Mouse (Mus musculus) spleen, adult 2 months (tissue): ENCODE measurements around the gene Spata5.

Source experiments
- CTCF ChIP-seq: fragments of 200-500 bp; IDR thresholded peaks from 2 replicates; pipeline ENCODE4 v1.5.1; 2011; ENCODE audit warnings: mild to moderate bottlenecking, inconsistent platforms; ENCODE audit not compliant: insufficient read depth, insufficient read length, insufficient replicate concordance; ENCODE audit errors: extremely low read depth
- POLR2A ChIP-seq: fragments of 200-500 bp; IDR thresholded peaks from 2 replicates; pipeline ENCODE4 v1.6.1; 2011; ENCODE audit warnings: low read depth, low read length, inconsistent platforms

DNA sequence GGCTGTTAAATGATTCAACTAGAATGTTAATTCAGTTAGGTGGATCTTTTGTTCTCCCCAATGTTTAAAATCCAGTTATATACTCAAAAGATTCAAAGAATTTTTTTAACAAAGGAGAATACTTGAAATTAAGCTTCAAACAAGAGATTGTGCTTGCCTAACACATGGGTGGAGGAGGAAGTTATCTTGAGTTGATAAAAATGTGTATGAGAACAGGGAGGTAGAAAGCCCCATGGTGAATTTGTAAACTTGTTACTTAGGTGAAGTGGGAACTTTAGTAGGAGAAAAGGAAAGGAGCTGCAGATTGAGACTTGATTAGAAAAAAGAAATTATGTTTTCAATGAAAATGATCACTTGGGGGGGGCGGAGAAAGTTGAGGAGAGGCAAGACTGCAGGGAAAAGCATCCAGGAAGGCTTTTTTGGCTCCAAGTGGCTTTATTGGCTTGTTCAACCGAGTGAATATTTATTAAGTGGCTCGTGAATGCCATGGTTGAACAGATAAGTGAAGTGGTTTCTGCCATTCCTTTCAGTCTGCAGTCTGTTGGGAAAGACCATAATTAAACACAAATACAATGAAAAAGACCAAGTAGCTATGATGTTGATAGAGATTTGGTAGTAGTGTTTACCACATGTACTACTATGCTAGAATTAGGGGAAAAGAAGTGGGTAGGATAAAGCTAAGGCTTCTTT lies 100.8 kb downstream of the Spata5 start:
- TF ChIP-seq CTCF, result no peak
- TF ChIP-seq POLR2A, result no peak
